Mouse (Mus musculus) MEL (cell line): ENCODE measurements around the gene Zfp408. TPM values are rescaled to one million over a fixed set of nuclear protein-coding genes. Genes with fewer than 3 reads are reported as not detected.

Experiments
- DNase-seq: peaks from one replicate; pipeline ENCODE4 v3.0.0; 2011; ENCODE audit warnings: low read depth, low spot score
- H3K27ac ChIP-seq: 2 replicates; pipeline ENCODE4 v1.5.1; 2012; ENCODE audit warnings: low read depth, mild to moderate bottlenecking, control low read depth, low read length, moderate library complexity; ENCODE audit not compliant: control insufficient read depth
- H3K27me3 ChIP-seq, 2 experiments: fragments of 150-350 bp in 1 of 2; sonication (generic) in 1 of 2; 2 replicates each; pipeline ENCODE4 v1.6.1; 2012; ENCODE audit warnings: low read length in 2 of 2, mild to moderate bottlenecking in 2 of 2, improper control_type of control experiment in 1 of 2, moderate library complexity in 1 of 2; ENCODE audit not compliant: insufficient read depth in 2 of 2, control insufficient read depth in 1 of 2
- H3K36me3 ChIP-seq, 2 experiments: 2 replicates each; pipeline ENCODE4 v1.6.1; 2012 to 2014; ENCODE audit warnings: low read length in 2 of 2, improper control_type of control experiment in 1 of 2, inconsistent platforms in 1 of 2, mild to moderate bottlenecking in 1 of 2; ENCODE audit not compliant: insufficient read depth in 2 of 2, control insufficient read depth in 1 of 2
- H3K4me1 ChIP-seq, 2 experiments: fragments of 150-350 bp in 1 of 2; sonication (generic) in 1 of 2; 2 replicates each; pipeline ENCODE4 v1.6.1; 2012; ENCODE audit warnings: low read length in 2 of 2, improper control_type of control experiment in 1 of 2, mild to moderate bottlenecking in 1 of 2; ENCODE audit not compliant: insufficient read depth in 2 of 2, control insufficient read depth in 1 of 2
- H3K4me3 ChIP-seq, 2 experiments: fragments of 150-350 bp in 1 of 2; sonication (generic) in 1 of 2; 2 replicates each; pipeline ENCODE4 v1.5.1; 2012; ENCODE audit warnings: low read depth in 2 of 2, low read length in 2 of 2, mild to moderate bottlenecking in 2 of 2, moderate library complexity in 2 of 2, control low read depth in 1 of 2, improper control_type of control experiment in 1 of 2; ENCODE audit not compliant: control insufficient read depth in 1 of 2, insufficient read depth in 1 of 2
- H3K79me2 ChIP-seq: 2 replicates; pipeline ENCODE4 v1.6.1; 2012; ENCODE audit warnings: mild to moderate bottlenecking, low read length, moderate library complexity; ENCODE audit not compliant: control insufficient read depth, poor library complexity, insufficient read depth
- H3K9ac ChIP-seq: 2 replicates; pipeline ENCODE4 v1.6.1; 2012; ENCODE audit warnings: low read depth, mild to moderate bottlenecking, control low read depth, low read length, moderate library complexity; ENCODE audit not compliant: control insufficient read depth, poor library complexity, severe bottlenecking
- H3K9me3 ChIP-seq: fragments of 150-350 bp; sonication (generic); replicated peaks from 2 replicates; pipeline ENCODE4 v1.6.1; 2012; ENCODE audit warnings: mild to moderate bottlenecking, low read length, improper control_type of control experiment, moderate library complexity; ENCODE audit not compliant: insufficient read depth
- BHLHE40 ChIP-seq: IDR thresholded peaks from 2 replicates; pipeline ENCODE4 v1.6.1; 2012; ENCODE audit warnings: low read depth, mild to moderate bottlenecking, inconsistent platforms, low read length, improper control_type of control experiment, borderline replicate concordance
- CHD1 ChIP-seq: IDR thresholded peaks from 2 replicates; pipeline ENCODE4 v1.6.1; 2012; ENCODE audit warnings: low read depth, mild to moderate bottlenecking, inconsistent platforms, low read length, improper control_type of control experiment
- CHD2 ChIP-seq: IDR thresholded peaks from 2 replicates; pipeline ENCODE4 v1.6.1; 2011; ENCODE audit warnings: low read length, improper control_type of control experiment
- E2F4 ChIP-seq: IDR thresholded peaks from 2 replicates; pipeline ENCODE4 v1.6.1; 2011; ENCODE audit warnings: low read depth, low read length, improper control_type of control experiment, borderline replicate concordance
- ELF1 ChIP-seq: IDR thresholded peaks from 2 replicates; pipeline ENCODE4 v1.6.1; 2014; ENCODE audit warnings: low read depth, mild to moderate bottlenecking, inconsistent platforms, low read length, improper control_type of control experiment, moderate library complexity
- EP300 ChIP-seq, 2 experiments: IDR thresholded peaks; 2 replicates each; pipeline ENCODE4 v1.6.1; 2011; ENCODE audit warnings: improper control_type of control experiment in 2 of 2, low read length in 2 of 2, low read depth in 1 of 2, mild to moderate bottlenecking in 1 of 2
- ETS1 ChIP-seq: IDR thresholded peaks from 2 replicates; pipeline ENCODE4 v1.6.1; 2012; ENCODE audit warnings: low read depth, mild to moderate bottlenecking, inconsistent platforms, low read length, improper control_type of control experiment, moderate library complexity
- GABPA ChIP-seq: IDR thresholded peaks from 2 replicates; pipeline ENCODE4 v1.6.1; 2012; ENCODE audit warnings: low read depth, mild to moderate bottlenecking, inconsistent platforms, low read length, improper control_type of control experiment, moderate library complexity
- MAX ChIP-seq: IDR thresholded peaks from 2 replicates; pipeline ENCODE4 v1.6.1; 2011; ENCODE audit warnings: low read length, improper control_type of control experiment
- MYB ChIP-seq: IDR thresholded peaks from 2 replicates; pipeline ENCODE4 v1.6.1; 2011; ENCODE audit warnings: mild to moderate bottlenecking, low read depth, low read length, improper control_type of control experiment
- NRF1 ChIP-seq: IDR thresholded peaks from 2 replicates; pipeline ENCODE4 v1.6.1; 2014; ENCODE audit warnings: low read depth, mild to moderate bottlenecking, inconsistent platforms, low read length, improper control_type of control experiment, moderate library complexity; ENCODE audit not compliant: poor library complexity, insufficient read depth, severe bottlenecking
- POLR2A ChIP-seq, 2 experiments: IDR thresholded peaks; 2 replicates each; pipeline ENCODE4 v1.6.1; 2011 to 2012; ENCODE audit warnings: low read length in 2 of 2, mild to moderate bottlenecking in 2 of 2, control low read depth in 1 of 2, improper control_type of control experiment in 1 of 2, low read depth in 1 of 2, moderate library complexity in 1 of 2; ENCODE audit not compliant: control insufficient read depth in 1 of 2, insufficient read depth in 1 of 2, poor library complexity in 1 of 2
- POLR2AphosphoS2 ChIP-seq: IDR thresholded peaks from 2 replicates; pipeline ENCODE4 v1.6.1; 2011; ENCODE audit warnings: low read length, improper control_type of control experiment
- POLR2AphosphoS5 ChIP-seq: IDR thresholded peaks from 2 replicates; pipeline ENCODE4 v1.6.1; 2012; ENCODE audit warnings: low read depth, borderline replicate concordance, mild to moderate bottlenecking, inconsistent platforms, low read length, moderate library complexity, mixed read lengths
- RAD21 ChIP-seq: IDR thresholded peaks from 2 replicates; pipeline ENCODE4 v1.6.1; 2011; ENCODE audit warnings: mild to moderate bottlenecking, low read depth, low read length, improper control_type of control experiment
- RCOR1 ChIP-seq: IDR thresholded peaks from 2 replicates; pipeline ENCODE4 v1.6.1; 2012; ENCODE audit warnings: low read depth, mild to moderate bottlenecking, inconsistent platforms, low read length, improper control_type of control experiment
- SIN3A ChIP-seq: IDR thresholded peaks from 2 replicates; pipeline ENCODE4 v1.6.1; 2012; ENCODE audit warnings: low read length, improper control_type of control experiment, inconsistent platforms
- UBTF ChIP-seq: IDR thresholded peaks from 2 replicates; pipeline ENCODE4 v1.6.1; 2012; ENCODE audit warnings: low read depth, mild to moderate bottlenecking, inconsistent platforms, low read length, improper control_type of control experiment, moderate library complexity, borderline replicate concordance; ENCODE audit not compliant: insufficient read depth
- ZKSCAN1 ChIP-seq: IDR thresholded peaks from 2 replicates; pipeline ENCODE4 v1.6.1; 2012; ENCODE audit warnings: low read depth, mild to moderate bottlenecking, inconsistent platforms, low read length, improper control_type of control experiment, moderate library complexity
- ZMIZ1 ChIP-seq: IDR thresholded peaks from 2 replicates; pipeline ENCODE4 v1.6.1; 2012; ENCODE audit warnings: low read depth, mild to moderate bottlenecking, inconsistent platforms, low read length, improper control_type of control experiment, moderate library complexity
- ZNF384 ChIP-seq: IDR thresholded peaks from 2 replicates; pipeline ENCODE4 v1.6.1; 2012; ENCODE audit warnings: low read depth, mild to moderate bottlenecking, inconsistent platforms, low read length, improper control_type of control experiment
- polyA plus RNA-seq, 2 experiments: library from polyadenylated mRNA; stranded (reverse) in 1 of 2; unstranded in 1 of 2; fragments of >175 nt in 1 of 2; fragments of >200 nt in 1 of 2; gene quantifications; 2 replicates each; pipeline versions ENCODE4 v1.2.1 to v1.2.4; 2012; ENCODE audit warnings: low replicate concordance in 2 of 2, low read depth in 1 of 2; ENCODE audit not compliant: insufficient read length in 2 of 2, insufficient read depth in 1 of 2, missing spikeins in 1 of 2
- total RNA-seq: library from RNA; depleted of rRNA; stranded (reverse); fragments of 300-350 nt; gene quantifications from 2 replicates; pipeline ENCODE4 v1.2.3, GENCODE M21; 2012

Gene Zfp408
- total and polyA plus RNA-seq, 3 experiments = 10.4 to 16.4 TPM; not detected in 1

DNA sequence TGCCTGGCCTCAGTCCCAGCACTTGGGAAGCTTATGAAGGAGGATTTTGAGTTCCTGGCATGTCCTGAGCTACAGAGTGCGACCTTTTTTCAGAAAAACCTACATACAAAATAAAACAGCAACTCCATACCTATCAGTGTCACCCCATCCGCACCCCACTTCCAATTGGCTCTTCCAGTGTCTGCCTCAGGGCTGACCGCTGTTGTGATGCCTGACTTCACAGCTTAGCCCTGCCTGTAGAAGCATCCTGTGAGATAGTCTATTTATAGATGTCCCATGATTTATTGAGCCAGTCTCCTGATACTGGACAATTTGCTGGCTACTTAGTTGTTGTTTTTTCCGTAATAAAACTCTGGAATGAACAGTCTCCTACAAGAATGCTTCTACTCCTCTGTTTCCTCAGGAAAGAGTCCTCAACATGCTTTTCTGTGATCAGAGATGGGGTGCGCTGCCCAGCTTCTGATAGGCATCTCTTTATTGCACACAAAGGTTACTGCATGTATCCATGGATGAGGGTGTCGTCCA is 16.9 kb upstream of the Zfp408 start:
- H3K36me3 ChIP-seq = peaks cover 0 to 4% of the 10 kb centered on the region in 2 experiments; a peak in 1 of 4 replicates

GRCm38 (mm10) chr2:91664780-91665179 is 15.2 kb upstream of the Zfp408 start:
- no peaks in the 10 kb centered on the region for H3K79me2 ChIP-seq
- no peaks in the 10 kb centered on the region for H3K9me3 ChIP-seq
- H3K9ac ChIP-seq = no peak overlapping the region
- TF ChIP-seq ETS1 (no peak), ZMIZ1 (no peak), POLR2AphosphoS2 (no peak), ZKSCAN1 (no peak), MYB (no peak), RCOR1 (no peak), ELF1 (no peak), GABPA (no peak), BHLHE40 (no peak), EP300 (IDR thresholded peaks at IDR 0.05; ENCODE audit: low read depth in 1 of 2, low read length in 2 of 2) (no peak), CHD1 (no peak), ZNF384 (no peak), POLR2AphosphoS5 (no peak), UBTF (no peak), SIN3A (no peak), RAD21 (no peak), CHD2 (no peak), MAX (no peak)
- no peak overlapping the region for H3K4me3 ChIP-seq
- no peak overlapping the region for H3K27ac ChIP-seq
- no peak for DNase-seq
- peaks cover 0 to 4% of the 10 kb centered on the region in 2 experiments; a peak in 1 of 4 replicates for H3K36me3 ChIP-seq
- H3K4me1 ChIP-seq = peaks cover 0 to 2% of the 10 kb centered on the region in 2 experiments; a peak in 1 of 4 replicates
- H3K27me3 ChIP-seq = no peaks in the 10 kb centered on the region

More for the DNA sequence above, 16.9 kb upstream of the Zfp408 start:
- Histone ChIP-seq H3K9me3 (no peaks in the 10 kb centered on the region), H3K79me2 (no peaks in the 10 kb centered on the region), H3K4me3 (no peak overlapping the region), H3K4me1 (peaks cover 0 to 2% of the 10 kb centered on the region in 2 experiments; a peak in 1 of 4 replicates), H3K9ac (no peak overlapping the region)
- DNase-seq = no peak
- no peak for TF ChIP-seq POLR2AphosphoS2
- no peak for TF ChIP-seq NRF1
- no peak for TF ChIP-seq POLR2A (IDR thresholded peaks at IDR 0.05; ENCODE audit: control insufficient read depth in 1 of 2, insufficient read depth in 1 of 2, low read depth in 1 of 2, low read length in 2 of 2, poor library complexity in 1 of 2)
- no peak for TF ChIP-seq E2F4
- TF ChIP-seq MAX = no peak
- TF ChIP-seq POLR2AphosphoS5 = no peak
- TF ChIP-seq, all 39 proteins: peak for 0
- no peaks in the 10 kb centered on the region for H3K27me3 ChIP-seq
- H3K27ac ChIP-seq = no peak overlapping the region
